Mouse (Mus musculus): ENCODE data around the gene Slc13a1. TPM values are rescaled to one million over a fixed set of nuclear protein-coding genes. Genes with fewer than 3 reads are reported as not detected.

Gene Slc13a1
- polyA plus RNA-seq, 1 experiment from 2014 or later: 7.9 TPM

DNA sequence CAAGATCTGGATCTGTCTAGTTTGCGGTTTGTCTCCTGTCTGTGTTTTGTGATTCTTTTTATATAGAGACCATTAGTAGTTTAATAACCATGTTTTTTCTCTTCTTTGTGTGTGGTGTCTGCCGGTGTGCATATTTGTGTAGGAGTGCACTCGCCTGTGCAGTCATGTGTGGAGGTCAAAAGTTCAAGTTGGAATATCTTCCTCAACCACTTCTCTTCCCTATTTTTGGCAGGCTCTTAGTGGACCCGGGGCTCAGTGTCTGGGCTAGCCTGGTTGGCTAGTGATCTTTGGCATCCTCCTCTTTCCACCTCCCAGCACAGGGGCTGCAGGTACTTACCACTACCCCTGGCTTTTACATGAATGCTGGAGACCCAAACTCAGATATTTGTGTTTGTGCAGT lies 13.0 kb downstream of the Slc13a1 start:
- no peak overlapping the region for H3K4me3 ChIP-seq (replicated peaks; ENCODE audit: low read depth, low read length)
- no peak overlapping the region for H3K27ac ChIP-seq
- no peaks in the 10 kb centered on the region for H3K9me3 ChIP-seq (replicated peaks; ENCODE audit: low read length)
- no peaks in the 10 kb centered on the region for H3K36me3 ChIP-seq (ENCODE audit: insufficient read depth, low read length)
- no peaks in the 10 kb centered on the region for H3K27me3 ChIP-seq (ENCODE audit: insufficient read depth, low read length)
- 48% methylated on average over 4 of the region's 4 CpGs for WGBS
- no peak for TF ChIP-seq CTCF (IDR thresholded peaks at IDR 0.05; ENCODE audit: low read depth)
- no peak for ATAC-seq (replicated peaks; ENCODE audit: low FRiP score, low read depth)
- no peak for DNase-seq (ENCODE audit: low spot score)
- no peak overlapping the region for H3K9ac ChIP-seq (ENCODE audit: low read depth, low read length)
- H3K4me2 ChIP-seq (ENCODE audit: low read length): no peak overlapping the region
- H3K4me1 ChIP-seq (replicated peaks; ENCODE audit: insufficient read depth, low read length): no peaks in the 10 kb centered on the region

DNA sequence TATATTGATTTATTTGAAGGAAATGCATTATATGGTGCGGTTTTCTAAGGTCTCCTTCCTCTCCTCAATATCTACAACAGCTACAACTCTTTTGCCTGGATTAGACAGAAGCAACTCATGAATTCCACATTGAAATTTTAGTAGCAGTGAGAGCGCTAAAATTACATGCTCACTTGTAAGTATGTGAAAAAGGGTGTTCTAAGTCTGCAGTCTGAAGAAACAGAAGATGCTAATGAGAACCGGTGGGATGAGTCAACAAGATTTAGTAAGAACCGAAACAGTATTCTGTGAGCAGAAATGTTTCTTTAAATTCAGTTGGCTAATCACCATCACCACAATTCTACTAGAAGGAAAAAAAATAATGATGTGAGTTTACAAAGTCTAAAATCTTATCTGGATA lies 34.9 kb downstream of the Slc13a1 start:
- Histone ChIP-seq H3K4me1 (replicated peaks; ENCODE audit: insufficient read depth, low read length) (no peaks in the 10 kb centered on the region), H3K4me2 (ENCODE audit: low read length) (no peak overlapping the region), H3K9ac (ENCODE audit: low read depth, low read length) (no peak overlapping the region), H3K27me3 (ENCODE audit: insufficient read depth, low read length) (no peaks in the 10 kb centered on the region), H3K36me3 (ENCODE audit: insufficient read depth, low read length) (no peaks in the 10 kb centered on the region), H3K27ac (no peak overlapping the region), H3K9me3 (replicated peaks; ENCODE audit: low read length) (no peaks in the 10 kb centered on the region), H3K4me3 (replicated peaks; ENCODE audit: low read depth, low read length) (no peak overlapping the region)
- TF ChIP-seq CTCF (IDR thresholded peaks at IDR 0.05; ENCODE audit: low read depth): no peak
- no peak for ATAC-seq (replicated peaks; ENCODE audit: low FRiP score, low read depth)
- DNase-seq (ENCODE audit: low spot score): no peak
- 84% methylated on average over 4 of the region's 4 CpGs for WGBS

DNA sequence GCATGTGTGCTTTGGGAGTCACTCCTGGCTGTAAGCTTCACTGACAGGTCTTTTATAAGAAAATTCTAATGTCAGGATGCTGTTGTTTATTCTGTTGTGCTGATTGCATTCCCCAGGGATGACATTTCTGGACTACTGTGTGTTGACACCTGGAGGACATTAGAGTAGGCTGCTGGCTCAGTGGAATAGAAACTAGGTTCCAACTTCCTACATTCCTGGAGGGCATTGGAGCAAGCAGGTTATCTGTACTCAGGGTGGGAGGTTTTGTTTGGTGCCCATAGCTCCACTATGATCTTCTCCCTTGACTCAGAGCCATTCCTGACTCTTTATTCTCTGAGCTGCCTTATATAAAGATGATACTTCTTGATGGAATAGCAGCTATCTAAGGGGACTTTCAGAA lies 45.3 kb downstream of the Slc13a1 start:
- Histone ChIP-seq H3K27ac (no peak overlapping the region), H3K9ac (ENCODE audit: low read depth, low read length) (no peak overlapping the region), H3K4me2 (ENCODE audit: low read length) (no peak overlapping the region), H3K36me3 (ENCODE audit: insufficient read depth, low read length) (no peaks in the 10 kb centered on the region), H3K4me1 (replicated peaks; ENCODE audit: insufficient read depth, low read length) (no peaks in the 10 kb centered on the region), H3K9me3 (replicated peaks; ENCODE audit: low read length) (no peaks in the 10 kb centered on the region), H3K27me3 (ENCODE audit: insufficient read depth, low read length) (no peaks in the 10 kb centered on the region), H3K4me3 (replicated peaks; ENCODE audit: low read depth, low read length) (no peak overlapping the region)
- ATAC-seq (replicated peaks; ENCODE audit: low FRiP score, low read depth) (no peak), DNase-seq (ENCODE audit: low spot score) (no peak)
- TF ChIP-seq CTCF (IDR thresholded peaks at IDR 0.05; ENCODE audit: low read depth): no peak

DNA sequence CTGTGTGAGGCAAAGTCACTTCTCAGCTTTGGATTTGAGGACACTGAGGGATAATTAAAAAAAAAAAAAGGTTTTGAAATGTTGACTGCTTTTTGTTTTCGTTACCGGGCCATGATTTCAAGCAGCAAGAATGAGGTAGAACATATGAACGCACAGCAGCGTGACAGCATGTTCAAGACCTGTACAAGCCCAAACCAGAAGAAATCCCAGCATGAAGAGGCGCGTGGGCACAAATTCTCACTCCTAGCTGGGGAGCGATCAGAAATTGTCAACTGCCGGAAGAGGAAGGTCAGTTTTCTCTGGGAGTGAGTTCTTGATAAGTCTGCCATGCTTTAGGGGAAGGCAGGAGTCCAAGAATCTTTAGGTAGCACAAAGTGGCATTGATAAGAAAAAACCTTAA lies 56.3 kb downstream of the Slc13a1 start:
- no peaks in the 10 kb centered on the region for H3K27me3 ChIP-seq (ENCODE audit: insufficient read depth, low read length)
- H3K4me2 ChIP-seq (ENCODE audit: low read length): no peak overlapping the region
- no peak overlapping the region for H3K27ac ChIP-seq
- no peak overlapping the region for H3K4me3 ChIP-seq (replicated peaks; ENCODE audit: low read depth, low read length)
- no peak overlapping the region for H3K9ac ChIP-seq (ENCODE audit: low read depth, low read length)
- no peak for DNase-seq (ENCODE audit: low spot score)
- no peak for TF ChIP-seq CTCF (IDR thresholded peaks at IDR 0.05; ENCODE audit: low read depth)
- no peaks in the 10 kb centered on the region; the same call in 1 of the 2 replicates for H3K9me3 ChIP-seq (replicated peaks; ENCODE audit: low read length)
- no peak for ATAC-seq (replicated peaks; ENCODE audit: low FRiP score, low read depth)
- H3K4me1 ChIP-seq (replicated peaks; ENCODE audit: insufficient read depth, low read length): no peaks in the 10 kb centered on the region
- 90% methylated on average over 8 of the region's 8 CpGs for WGBS
- no peaks in the 10 kb centered on the region for H3K36me3 ChIP-seq (ENCODE audit: insufficient read depth, low read length)

DNA sequence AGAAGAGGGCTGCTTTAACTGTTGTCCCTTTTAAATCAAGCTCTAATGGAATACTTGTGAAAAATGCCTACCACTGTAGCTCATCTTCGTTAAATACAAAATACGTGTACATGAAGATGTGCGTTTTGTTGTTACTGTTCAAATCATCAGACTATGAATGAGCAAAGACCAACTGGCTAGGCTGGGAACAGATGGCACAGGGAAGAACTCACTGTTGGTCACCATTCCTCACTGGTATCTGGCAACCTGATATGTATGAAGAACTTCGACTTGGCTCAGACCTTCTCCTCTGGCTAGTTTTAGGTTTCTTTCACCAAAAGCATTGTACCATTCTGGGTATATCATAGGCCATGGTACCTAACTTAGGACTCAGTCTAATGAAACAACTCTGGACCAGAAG lies 59.4 kb downstream of the Slc13a1 start:
- Histone ChIP-seq H3K36me3 (ENCODE audit: insufficient read depth, low read length) (no peaks in the 10 kb centered on the region), H3K4me1 (replicated peaks; ENCODE audit: insufficient read depth, low read length) (no peaks in the 10 kb centered on the region), H3K27ac (no peak overlapping the region), H3K4me3 (replicated peaks; ENCODE audit: low read depth, low read length) (no peak overlapping the region), H3K4me2 (ENCODE audit: low read length) (no peak overlapping the region), H3K9ac (ENCODE audit: low read depth, low read length) (no peak overlapping the region), H3K27me3 (ENCODE audit: insufficient read depth, low read length) (no peaks in the 10 kb centered on the region), H3K9me3 (replicated peaks; ENCODE audit: low read length) (no peaks in the 10 kb centered on the region; the same call in 1 of the 2 replicates)
- TF ChIP-seq CTCF (IDR thresholded peaks at IDR 0.05; ENCODE audit: low read depth): no peak
- ATAC-seq (replicated peaks; ENCODE audit: low FRiP score, low read depth) (no peak), DNase-seq (ENCODE audit: low spot score) (no peak)
- WGBS: 90% methylated on average over 4 of the region's 4 CpGs

DNA sequence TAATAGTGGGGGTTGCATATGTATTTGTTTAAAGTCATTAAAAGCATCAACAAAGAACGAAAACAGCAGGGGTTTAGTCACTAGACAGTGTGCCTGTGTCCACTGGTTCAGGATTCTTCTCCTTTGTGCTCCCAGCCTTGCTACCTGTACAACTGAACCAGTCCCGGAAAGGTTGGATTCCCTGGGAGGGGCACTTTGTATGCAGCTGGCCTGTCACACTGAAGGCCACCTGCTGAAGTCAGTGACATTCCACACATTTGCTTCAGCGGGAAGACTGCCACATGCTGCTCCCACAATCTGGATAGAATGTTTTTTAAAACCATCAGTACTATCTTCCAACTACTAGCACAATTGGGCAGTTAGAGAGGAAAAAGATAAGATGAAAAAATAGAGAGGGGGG lies 61.7 kb downstream of the Slc13a1 start:
- Histone ChIP-seq H3K36me3 (ENCODE audit: insufficient read depth, low read length) (no peaks in the 10 kb centered on the region), H3K4me1 (replicated peaks; ENCODE audit: insufficient read depth, low read length) (no peaks in the 10 kb centered on the region), H3K9ac (ENCODE audit: low read depth, low read length) (no peak overlapping the region), H3K27me3 (ENCODE audit: insufficient read depth, low read length) (no peaks in the 10 kb centered on the region), H3K9me3 (replicated peaks; ENCODE audit: low read length) (no peaks in the 10 kb centered on the region; the same call in 1 of the 2 replicates), H3K4me3 (replicated peaks; ENCODE audit: low read depth, low read length) (no peak overlapping the region), H3K4me2 (ENCODE audit: low read length) (no peak overlapping the region), H3K27ac (no peak overlapping the region)
- DNase-seq (ENCODE audit: low spot score) (no peak), ATAC-seq (replicated peaks; ENCODE audit: low FRiP score, low read depth) (no peak)
- TF ChIP-seq CTCF (IDR thresholded peaks at IDR 0.05; ENCODE audit: low read depth): no peak
- 51% methylated on average over 3 of the region's 3 CpGs for WGBS

DNA sequence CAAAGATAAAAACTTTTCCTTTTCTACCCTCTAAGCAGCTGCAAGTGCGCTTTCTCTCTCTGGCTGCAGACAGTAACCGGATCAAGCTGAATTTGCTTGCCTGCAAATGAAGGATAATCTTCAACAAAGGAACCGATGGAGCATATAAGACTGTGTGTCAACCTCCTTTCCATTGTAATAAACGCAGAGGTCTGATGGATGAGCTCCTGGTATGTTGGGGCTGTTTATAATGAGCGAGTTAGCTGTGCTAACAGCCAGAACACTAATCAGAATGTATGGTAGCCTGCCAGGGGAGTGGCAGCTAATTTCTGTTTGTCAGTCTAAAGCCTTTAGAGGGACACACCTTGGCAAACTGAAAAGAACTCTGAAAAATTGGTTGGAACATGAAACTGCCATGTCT lies 62.2 kb downstream of the Slc13a1 start:
- peak; percentile 74 for DNase-seq (ENCODE audit: low spot score)
- Histone ChIP-seq H3K36me3 (ENCODE audit: insufficient read depth, low read length) (no peaks in the 10 kb centered on the region), H3K9me3 (replicated peaks; ENCODE audit: low read length) (no peaks in the 10 kb centered on the region; the same call in 1 of the 2 replicates), H3K9ac (ENCODE audit: low read depth, low read length) (no peak overlapping the region), H3K4me2 (ENCODE audit: low read length) (no peak overlapping the region), H3K27me3 (ENCODE audit: insufficient read depth, low read length) (no peaks in the 10 kb centered on the region), H3K4me3 (replicated peaks; ENCODE audit: low read depth, low read length) (no peak overlapping the region), H3K4me1 (replicated peaks; ENCODE audit: insufficient read depth, low read length) (no peaks in the 10 kb centered on the region), H3K27ac (no peak overlapping the region)
- ATAC-seq (replicated peaks; ENCODE audit: low FRiP score, low read depth): 0 out of 2 replicates have a peak, but pooled peaks have one; percentile 43
- TF ChIP-seq CTCF (IDR thresholded peaks at IDR 0.05; ENCODE audit: low read depth): no peak
- WGBS: 46% methylated on average over 5 of the region's 5 CpGs

Data from kidney, postnatal 0 days (tissue).